Mouse (Mus musculus) lung, embryonic 14.5 days (tissue): ENCODE results near the gene Spata31d1b. TPM values are rescaled to one million over a fixed set of nuclear protein-coding genes. Genes with fewer than 3 reads are reported as not detected.
A peak's percentile ranks its signal among the peaks of the same experiment; 100 is the strongest.
"Not testable (repeated sequence)": the region's sequence is repeated elsewhere in the genome, so short reads cannot be mapped to it uniquely, and the experiment has no call there.

Source experiments
- ATAC-seq: fragments of 200-750 bp; cut with Nextera tagmentation; 2 replicates; pipeline ENCODE4 v1.8.0; 2017; ENCODE audit warnings: mild to moderate bottlenecking, moderate TSS enrichment, moderate library complexity; ENCODE audit not compliant: insufficient read depth
- DNase-seq: peaks from one replicate; pipeline ENCODE4 v3.0.0-alpha.2; 2015
- H3K27ac ChIP-seq: fragments of 300-500 bp; sonication (generic); 2 replicates; pipeline ENCODE4 v1.5.1; 2014; ENCODE audit warnings: low read depth, mild to moderate bottlenecking, moderate library complexity
- H3K27me3 ChIP-seq: fragments of 300-500 bp; sonication (generic); 2 replicates; pipeline ENCODE4 v1.6.1; 2014; ENCODE audit warnings: low read length, control low read depth; ENCODE audit not compliant: insufficient read depth
- H3K36me3 ChIP-seq: fragments of 300-500 bp; sonication (generic); 2 replicates; pipeline ENCODE4 v1.6.1; 2014; ENCODE audit warnings: control low read depth; ENCODE audit not compliant: insufficient read depth
- H3K4me1 ChIP-seq: fragments of 300-500 bp; sonication (generic); 2 replicates; pipeline ENCODE4 v1.6.1; 2014; ENCODE audit warnings: antibody characterized with exemption, control low read depth; ENCODE audit not compliant: insufficient read depth
- H3K4me2 ChIP-seq: fragments of 300-500 bp; sonication (generic); 2 replicates; pipeline ENCODE4 v1.6.1; 2014; ENCODE audit warnings: mild to moderate bottlenecking
- H3K4me3 ChIP-seq: fragments of 300-500 bp; sonication (generic); 2 replicates; pipeline ENCODE4 v1.5.1; 2014; ENCODE audit warnings: low read depth, low read length
- H3K9ac ChIP-seq: fragments of 300-500 bp; sonication (generic); 2 replicates; pipeline ENCODE4 v1.6.1; 2014
- H3K9me3 ChIP-seq: fragments of 300-500 bp; sonication (generic); 2 replicates; pipeline ENCODE4 v1.6.1; 2016; ENCODE audit warnings: low read depth, low read length, control low read depth
- CTCF ChIP-seq: IDR thresholded peaks from 2 replicates; pipeline ENCODE4 v1.5.1; 2016; ENCODE audit warnings: antibody characterized with exemption, low read depth
- WGBS: fragments of 180-500 bp; shearing (Covaris S2); extraction: QIAGEN DNeasy Blood & Tissue Kit; methylation state at CpG from one replicate; pipeline ENCODE4 v1.1.7; 2014; 5-methylcytosine and 5-hydroxymethylcytosine counted together
- polyA plus RNA-seq: library from polyadenylated mRNA; unstranded; fragments of >200 nt; fragmentation: Nextera tagmentation; extraction: Ambion mirVana; gene quantifications from 2 replicates; pipeline ENCODE4 v1.2.1, GENCODE M21; 2014

The Spata31d1b gene
- polyA plus RNA-seq, 1 experiment from 2014 or later, result not detected

GRCm38 (mm10) chr13:59719475-59719874, 7.4 kb downstream of the Spata31d1b start:
- no peaks in the 10 kb centered on the region for H3K27me3 ChIP-seq
- H3K27ac ChIP-seq, result no peak overlapping the region
- no peak overlapping the region for H3K9ac ChIP-seq
- 89% methylated on average over 1 of the region's 1 CpGs for WGBS
- no peaks in the 10 kb centered on the region for H3K4me1 ChIP-seq
- no peak for TF ChIP-seq CTCF
- H3K4me2 ChIP-seq, result no peak overlapping the region
- no peak overlapping the region for H3K4me3 ChIP-seq
- H3K36me3 ChIP-seq, result no peaks in the 10 kb centered on the region
- H3K9me3 ChIP-seq, result no peaks in the 10 kb centered on the region
- DNase-seq (no peak), ATAC-seq (no peak)

- not testable (repeated sequence) for H3K9ac ChIP-seq, H3K27me3 ChIP-seq, DNase-seq, H3K27ac ChIP-seq, H3K4me3 ChIP-seq, H3K9me3 ChIP-seq, ATAC-seq, H3K36me3 ChIP-seq, H3K4me1 ChIP-seq, H3K4me2 ChIP-seq
- WGBS, result 79% methylated on average over 1 of the region's 1 CpGs
These were observed 10.0 kb downstream of the Spata31d1b start for GRCm38 (mm10) chr13:59722089-59722488.

GRCm38 (mm10) chr13:59726139-59726867, 14.2 kb downstream of the Spata31d1b start:
- Histone ChIP-seq H3K4me2 (peak overlapping the region; percentile 44), H3K36me3 (no peaks in the 10 kb centered on the region), H3K9me3 (no peaks in the 10 kb centered on the region), H3K4me1 (no peaks in the 10 kb centered on the region), H3K4me3 (peak overlapping the region; percentile 14; the same call in 1 of the 2 replicates), H3K27me3 (no peaks in the 10 kb centered on the region), H3K27ac (no peak overlapping the region), H3K9ac (no peak overlapping the region; the same call in 1 of the 2 replicates)
- ATAC-seq (no peak), DNase-seq (peak; percentile 12)
- no peak for TF ChIP-seq CTCF
- 25% methylated on average over 29 of the region's 29 CpGs for WGBS

- TF ChIP-seq CTCF, result peak; percentile 96
- Histone ChIP-seq H3K9me3 (no peaks in the 10 kb centered on the region), H3K27ac (no peak overlapping the region), H3K4me2 (no peak overlapping the region), H3K36me3 (no peaks in the 10 kb centered on the region), H3K9ac (no peak overlapping the region), H3K4me1 (no peaks in the 10 kb centered on the region), H3K4me3 (no peak overlapping the region), H3K27me3 (no peaks in the 10 kb centered on the region)
- ATAC-seq (peak; percentile 92), DNase-seq (peak; percentile 95)
- 22% methylated on average over 7 of the region's 7 CpGs for WGBS
These were observed 16.5 kb downstream of the Spata31d1b start for GRCm38 (mm10) chr13:59728378-59729093.

- Histone ChIP-seq H3K4me2 (no peak within 1 kb of the TSS), H3K36me3 (no peaks in the 10 kb centered on the region), H3K9me3 (no peaks in the 10 kb centered on the region), H3K27ac (no peak within 1 kb of the TSS), H3K9ac (no peak within 1 kb of the TSS), H3K4me1 (no peaks in the 10 kb centered on the region), H3K4me3 (no peak within 1 kb of the TSS), H3K27me3 (no peaks in the 10 kb centered on the region)
- no peak for TF ChIP-seq CTCF
- no peak for ATAC-seq
- WGBS, result 35% methylated on average over 7 of the region's 7 CpGs
- no peak for DNase-seq
These were observed 19.6 kb downstream of the Spata31d1b start, which contains the start of gene Spata31d1d for GRCm38 (mm10) chr13:59731652-59732051. TSS of gene Spata31d1d (minus strand) at chr13:59731752.

DNA sequence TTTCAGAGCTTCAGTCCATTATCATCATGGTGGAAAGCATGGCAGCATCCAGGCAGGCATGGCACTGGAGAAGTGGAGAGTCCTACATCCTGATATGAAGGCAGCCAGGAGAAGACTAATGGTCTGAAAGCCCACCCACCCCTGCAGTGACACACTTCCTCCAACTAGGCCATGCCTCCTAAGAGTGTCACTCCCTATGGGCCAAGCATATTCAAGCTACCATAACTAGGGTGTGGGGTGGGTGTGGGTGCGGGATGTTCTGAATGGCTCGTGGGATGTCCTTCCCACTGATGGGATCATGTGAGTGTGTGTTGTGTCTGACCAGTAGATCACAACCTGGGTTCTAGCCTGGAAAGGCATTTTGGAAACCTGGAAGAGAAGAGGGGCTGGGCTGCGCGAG, 21.9 kb downstream of the Spata31d1b start:
- 88% methylated on average over 2 of the region's 4 CpGs for whole genome bisulfite sequencing
- Histone ChIP-seq H3K27me3 (no peaks in the 10 kb centered on the region), H3K4me3 (no peak overlapping the region), H3K4me1 (no peaks in the 10 kb centered on the region), H3K27ac (no peak overlapping the region), H3K9ac (no peak overlapping the region), H3K9me3 (no peaks in the 10 kb centered on the region), H3K36me3 (no peaks in the 10 kb centered on the region), H3K4me2 (no peak overlapping the region)
- no peak for DNase-seq
- TF ChIP-seq CTCF, result no peak
- no peak for ATAC-seq

- not testable (repeated sequence) for H3K9ac ChIP-seq, H3K27me3 ChIP-seq, H3K9me3 ChIP-seq, H3K4me3 ChIP-seq, H3K27ac ChIP-seq, ATAC-seq, H3K4me1 ChIP-seq, H3K36me3 ChIP-seq, DNase-seq, H3K4me2 ChIP-seq
- WGBS, result 27% methylated on average over 6 of the region's 6 CpGs
These were observed 22.3 kb downstream of the Spata31d1b start for GRCm38 (mm10) chr13:59734347-59734746.
